Mouse (Mus musculus) embryo, embryonic 10.5 days (tissue): Measurements from ENCODE around the gene Clcn2.

Source experiments
- DNase-seq: peaks from one replicate; pipeline ENCODE4 v3.0.0-alpha.2; 2015; ENCODE audit warnings: low spot score

Gene Clcn2

DNA sequence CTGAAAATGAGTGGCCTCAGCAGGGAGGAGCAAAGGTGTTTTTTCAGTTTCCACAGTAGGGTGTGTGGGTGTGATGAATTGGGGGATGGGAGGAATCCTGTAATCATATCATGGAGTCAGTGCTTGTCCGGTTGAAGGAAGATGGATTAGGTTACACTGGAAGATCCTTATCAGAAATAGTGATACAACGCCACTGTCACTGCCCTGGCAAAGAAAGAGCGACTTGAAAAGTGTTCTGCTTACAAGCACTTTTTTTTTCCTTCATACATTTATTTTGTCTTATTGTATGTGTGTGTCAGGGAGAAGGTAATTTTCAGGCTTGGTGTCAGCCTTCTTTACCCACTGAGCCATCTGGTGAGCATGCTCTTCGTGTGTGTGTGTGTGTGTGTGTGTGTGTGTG, 5.2 kb upstream of the Clcn2 start:
- no peak for DNase-seq

DNA sequence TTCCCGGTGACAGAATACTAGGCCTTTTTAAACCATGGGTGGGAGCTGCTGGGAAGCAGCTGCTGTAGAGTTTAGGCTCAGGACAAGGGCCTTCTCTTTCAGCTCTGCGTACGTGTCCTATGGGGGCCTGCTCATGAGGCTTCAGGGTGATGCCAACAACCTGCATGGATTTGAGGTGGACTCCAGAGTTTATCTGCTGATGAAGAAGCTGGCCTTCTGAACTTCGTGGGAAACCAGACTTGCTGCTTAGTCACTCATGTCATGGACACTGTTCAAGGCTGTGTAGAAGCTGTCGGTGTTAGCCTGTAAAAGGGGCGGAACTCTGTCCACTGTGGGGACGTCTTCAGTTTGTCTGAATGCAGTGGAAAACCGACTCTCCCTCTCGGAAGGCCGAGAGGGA, 4.3 kb upstream of the Clcn2 start:
- DNase-seq = no peak

DNA sequence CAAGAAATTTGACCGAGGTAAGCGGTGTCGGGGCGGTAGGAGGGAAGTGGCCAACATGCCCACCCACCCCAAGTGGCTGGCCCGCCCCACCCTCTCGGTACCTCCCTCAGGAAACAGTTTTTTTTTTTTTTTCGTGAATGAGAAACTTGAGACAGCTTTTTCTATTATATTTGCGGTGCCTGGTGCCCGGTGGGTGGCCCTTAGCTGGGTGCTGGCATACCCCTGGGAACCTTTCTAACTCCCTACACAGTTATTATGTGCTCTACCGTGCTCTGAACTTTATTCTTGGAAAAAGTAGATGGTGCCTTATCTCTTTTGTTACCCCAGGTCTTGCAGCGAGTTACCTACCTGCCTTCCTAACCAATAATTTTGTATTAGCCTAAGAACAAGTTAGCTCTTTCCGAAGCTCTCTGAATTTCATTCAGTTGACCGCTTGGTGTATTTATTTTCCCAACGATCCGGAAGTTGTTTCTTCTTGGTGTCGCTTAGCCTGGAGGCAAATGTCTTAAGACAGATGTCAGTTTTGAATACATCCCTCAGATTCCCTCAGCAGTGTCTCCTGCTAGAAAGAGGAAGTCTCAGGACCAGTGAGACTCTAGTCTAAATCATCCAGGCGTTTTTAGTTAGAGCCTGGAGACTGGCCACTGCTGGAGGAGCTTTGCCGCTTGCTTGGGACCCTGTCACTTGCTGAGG, 578 bp upstream of the Clcn2 start:
- DNase-seq = peak; percentile 39

DNA sequence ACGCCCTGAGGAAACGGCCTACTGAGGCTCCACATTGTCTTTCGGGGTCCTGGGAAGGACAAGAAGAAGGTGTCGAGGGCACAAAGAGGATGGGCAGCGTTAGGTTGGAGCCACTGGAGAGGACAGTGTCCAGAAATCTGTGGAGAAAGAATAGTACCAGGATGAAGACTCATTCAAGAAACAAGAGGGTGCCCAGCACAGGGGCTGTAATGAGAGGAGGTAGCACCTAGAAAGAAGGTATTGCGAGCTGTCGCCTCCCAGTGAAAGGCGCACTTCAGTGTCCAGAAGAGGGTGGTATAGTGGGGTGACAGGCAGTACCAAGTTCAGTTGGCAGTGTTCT, 735 bp downstream of the Clcn2 start:
- DNase-seq = no peak

DNA sequence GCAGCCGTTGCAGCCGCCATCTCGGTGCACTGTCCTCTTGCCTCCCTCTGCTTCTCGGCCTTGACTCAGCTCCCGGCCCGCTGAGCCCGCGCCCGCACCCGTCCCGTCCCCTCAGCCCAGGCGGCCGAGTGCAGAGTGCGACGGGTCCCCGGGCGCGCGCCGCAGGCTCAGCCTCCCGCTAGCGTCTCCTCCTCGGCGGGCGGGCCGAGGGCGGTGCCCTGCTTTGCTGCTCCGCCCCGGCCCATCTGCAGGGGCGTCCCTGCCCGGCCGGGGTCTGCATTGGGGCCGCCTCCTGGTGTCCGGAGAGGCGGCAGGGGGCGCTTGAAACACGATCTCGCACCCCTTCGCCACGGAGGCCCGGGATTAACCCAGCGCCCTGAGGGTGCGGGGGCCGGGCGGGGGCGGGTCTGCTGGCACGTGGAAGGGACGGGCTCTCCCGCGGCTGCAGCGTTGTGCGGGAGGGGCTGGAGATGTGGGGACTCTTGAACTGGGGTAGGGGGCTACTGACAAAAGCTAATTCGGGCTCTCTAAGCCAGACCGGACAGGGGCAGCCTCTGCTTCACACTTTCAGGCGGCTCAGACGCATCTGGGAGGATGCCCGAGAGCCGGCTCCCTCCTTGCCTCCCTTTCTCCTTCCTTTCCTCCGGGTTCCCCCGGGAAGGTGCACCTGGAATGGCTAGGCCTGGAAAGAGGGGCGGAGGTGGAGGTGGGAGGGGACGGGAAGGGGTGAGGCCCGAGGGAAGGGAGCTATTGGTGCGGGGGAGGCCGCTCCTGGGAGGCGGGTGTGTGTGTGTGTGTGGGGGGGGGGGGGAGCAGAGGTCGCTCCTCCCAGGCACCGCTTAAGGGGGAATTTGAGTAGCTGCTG, 1.3 kb downstream of the Clcn2 start:
- DNase-seq = peak; percentile 91

DNA sequence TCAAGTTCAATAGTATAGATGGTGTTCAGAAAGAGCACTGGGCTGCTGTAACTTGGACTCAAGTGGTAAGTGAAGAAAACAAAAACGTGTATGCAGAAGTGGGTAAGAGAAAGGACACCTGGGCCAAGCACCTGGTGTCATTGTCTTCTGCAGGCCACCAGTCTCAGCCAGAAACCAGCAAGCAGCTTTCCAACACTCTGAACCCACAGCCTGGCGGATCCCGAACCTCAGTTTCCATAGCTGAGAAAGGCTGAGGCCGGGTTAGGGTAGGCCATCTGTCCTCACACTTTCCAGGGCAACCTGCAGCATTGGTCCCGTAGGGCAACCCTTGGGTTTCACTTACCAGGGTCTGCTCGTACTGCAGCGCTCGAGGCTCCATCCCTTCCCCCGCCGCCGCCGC, 2.0 kb downstream of the Clcn2 start:
- DNase-seq = no peak

DNA sequence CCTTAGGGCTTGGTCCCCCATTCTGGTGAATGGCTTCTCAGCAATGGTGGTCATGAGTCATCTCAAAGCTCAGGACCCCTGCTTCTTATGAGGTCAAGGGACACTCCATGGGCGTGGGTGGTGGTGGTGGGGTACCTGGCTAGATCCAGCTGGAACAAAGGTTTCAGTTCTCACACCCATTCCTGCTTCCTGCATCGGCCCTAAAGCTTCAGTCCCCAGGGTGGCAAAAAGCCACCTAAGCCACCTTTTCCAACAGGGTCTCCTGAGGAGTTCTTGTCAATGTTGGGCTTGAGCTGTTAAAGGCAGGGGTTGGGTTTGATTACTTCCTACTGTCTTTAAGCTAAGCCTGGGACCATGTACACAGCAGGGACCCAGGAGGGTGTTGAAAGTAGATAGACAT, 2.4 kb downstream of the Clcn2 start:
- no peak for DNase-seq

DNA sequence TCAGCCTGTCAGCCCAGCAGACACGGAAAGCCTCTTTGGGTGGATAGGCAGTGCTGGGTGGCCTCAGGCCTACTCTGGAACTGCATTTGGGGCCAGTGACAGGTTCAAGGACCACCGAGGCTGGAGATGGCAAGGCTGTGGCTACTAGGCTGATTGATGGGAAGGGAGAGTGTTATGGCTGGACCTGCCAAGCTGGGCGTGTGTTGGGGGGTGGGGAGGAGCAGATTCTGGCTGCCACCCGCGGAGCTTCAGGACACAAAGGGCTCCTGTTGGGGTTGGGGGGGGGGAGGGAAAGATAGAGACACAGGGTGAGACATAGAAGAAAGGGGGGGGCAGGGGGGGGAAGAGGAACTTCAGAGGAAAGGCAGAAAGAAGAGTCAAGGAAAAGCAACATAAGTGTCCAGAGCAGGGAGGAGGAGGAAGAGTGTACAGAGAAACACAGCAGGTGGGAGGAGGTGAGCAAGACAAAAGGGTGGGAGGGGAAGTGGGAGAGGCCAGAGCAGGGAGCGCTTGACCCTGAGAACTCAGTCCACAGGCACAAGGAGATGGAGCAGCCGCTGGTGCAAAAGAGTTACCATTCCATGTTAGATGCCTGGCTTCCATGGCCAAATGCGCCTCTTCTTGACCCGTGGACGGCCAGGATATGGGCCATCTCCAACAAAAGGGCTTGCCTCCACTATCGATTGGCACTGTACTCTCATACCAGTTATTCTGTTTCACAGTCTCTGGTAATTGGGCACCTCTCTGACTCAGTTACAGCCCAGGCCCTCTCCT, 3.1 kb downstream of the Clcn2 start:
- DNase-seq = no peak

DNA sequence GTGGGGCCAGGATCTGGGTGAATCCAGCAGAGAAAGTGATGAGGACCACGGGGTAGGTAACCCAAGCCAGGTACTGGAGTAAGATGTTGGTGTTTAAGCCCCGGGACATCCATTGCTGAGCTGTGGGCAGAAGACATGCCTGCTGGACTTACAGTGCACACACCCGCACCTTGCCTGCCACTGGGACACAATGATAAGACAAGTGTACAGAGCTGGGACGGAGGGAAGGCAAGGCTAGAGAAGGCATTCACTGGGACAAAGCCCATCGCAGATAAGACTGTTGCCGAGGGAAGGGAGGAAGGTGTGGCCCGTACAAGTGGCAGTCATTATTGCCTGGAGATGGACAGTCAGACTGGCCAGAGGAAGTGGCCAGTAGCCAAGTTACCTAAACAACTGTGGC, 4.7 kb downstream of the Clcn2 start:
- DNase-seq = no peak

DNA sequence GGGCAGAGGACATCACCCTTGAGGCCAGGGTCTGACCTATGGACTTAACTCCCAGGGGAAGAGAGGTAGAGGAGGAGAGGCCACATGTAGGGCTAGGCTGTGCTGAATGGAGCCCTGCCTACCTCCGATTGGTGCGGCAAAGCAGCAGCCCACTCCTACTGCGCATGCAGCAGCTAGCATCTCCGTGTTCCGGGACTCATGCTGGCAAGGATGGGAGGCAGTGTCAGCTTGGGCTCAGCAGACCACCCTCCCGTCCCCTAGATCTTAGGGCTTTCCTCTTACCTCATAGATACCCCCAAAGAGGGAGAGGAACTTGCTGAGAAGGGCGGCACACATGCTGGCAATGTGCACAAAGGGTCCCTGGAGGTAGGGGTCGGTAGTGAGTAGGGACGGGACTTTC, 5.4 kb downstream of the Clcn2 start:
- DNase-seq = no peak

DNA sequence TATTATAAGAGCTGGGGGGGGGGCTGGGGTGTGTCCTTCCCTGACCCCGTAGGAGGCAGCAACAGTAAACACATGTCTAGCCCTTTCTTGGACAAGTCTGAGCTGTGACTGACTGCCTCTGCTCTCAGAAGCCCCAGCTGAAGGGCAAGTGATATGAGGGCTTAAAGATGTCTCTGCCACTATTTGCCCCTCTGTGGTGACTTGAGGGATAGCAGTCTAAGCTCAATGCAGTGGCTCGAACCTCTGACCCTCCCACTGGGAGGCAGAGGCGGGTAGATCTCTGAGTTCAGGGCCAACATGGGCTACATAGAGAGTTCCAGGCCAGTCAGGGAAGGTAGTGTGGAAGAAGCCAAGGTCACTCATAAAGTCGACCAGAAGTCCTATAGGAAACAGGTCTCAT, 6.7 kb downstream of the Clcn2 start:
- DNase-seq = no peak

DNA sequence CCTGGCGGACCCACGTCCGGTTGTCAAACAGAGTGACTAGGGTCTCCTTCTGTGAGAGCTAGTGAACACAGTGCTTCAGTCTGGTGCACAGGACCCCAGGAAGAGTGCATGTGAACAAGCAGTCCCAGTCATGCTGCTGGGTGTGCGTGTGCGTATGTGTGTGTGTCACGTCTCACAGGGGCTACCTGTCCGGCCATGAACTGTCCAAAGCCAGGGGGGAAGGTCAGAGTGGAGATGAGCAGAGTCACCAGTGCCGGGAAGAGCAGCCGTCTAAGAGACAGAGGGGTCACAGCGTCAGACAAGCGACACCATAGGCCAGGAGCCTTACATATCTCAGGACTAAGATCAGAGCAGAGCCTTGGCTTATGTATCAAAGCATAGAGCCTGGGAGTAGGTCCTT, 7.2 kb downstream of the Clcn2 start:
- DNase-seq = no peak

DNA sequence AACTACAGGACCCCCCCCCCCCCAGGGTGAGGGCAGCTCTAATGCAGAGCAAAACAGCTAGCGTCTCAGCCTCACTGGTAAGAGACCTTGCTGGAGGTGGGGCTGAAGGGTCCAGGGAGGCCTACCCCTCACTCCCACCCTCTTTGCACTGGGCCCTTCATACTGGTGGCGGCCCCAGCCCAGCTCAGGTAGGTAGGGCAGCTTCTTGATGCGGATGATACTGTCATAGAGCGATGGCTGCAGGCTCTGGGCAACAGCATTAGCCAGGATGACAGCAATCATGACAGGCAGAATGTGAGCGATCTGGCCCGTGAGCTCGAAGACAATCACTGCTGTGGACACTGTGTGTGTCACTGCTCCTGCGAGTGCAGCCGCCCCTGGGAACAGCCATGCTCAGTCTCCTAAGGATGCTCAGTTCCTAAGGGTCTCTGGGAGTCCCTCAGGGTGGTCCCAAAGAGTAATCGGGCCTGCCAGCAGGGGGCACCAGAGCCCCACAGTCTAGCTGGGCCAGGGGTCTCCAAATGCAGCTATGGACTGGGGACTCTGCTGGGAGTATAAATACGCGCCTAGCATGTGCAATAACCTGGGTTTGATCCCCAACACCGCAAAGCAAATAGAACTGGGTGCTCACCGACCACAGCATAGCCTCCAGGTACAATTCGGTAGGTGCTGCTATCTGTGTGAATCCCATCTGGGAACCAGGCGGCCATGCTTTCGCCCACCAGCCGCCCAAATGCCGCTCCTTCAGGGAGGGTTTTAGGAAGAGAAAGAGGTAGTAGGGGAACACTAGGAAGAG, 8.4 kb downstream of the Clcn2 start:
- DNase-seq = peak; percentile 81

DNA sequence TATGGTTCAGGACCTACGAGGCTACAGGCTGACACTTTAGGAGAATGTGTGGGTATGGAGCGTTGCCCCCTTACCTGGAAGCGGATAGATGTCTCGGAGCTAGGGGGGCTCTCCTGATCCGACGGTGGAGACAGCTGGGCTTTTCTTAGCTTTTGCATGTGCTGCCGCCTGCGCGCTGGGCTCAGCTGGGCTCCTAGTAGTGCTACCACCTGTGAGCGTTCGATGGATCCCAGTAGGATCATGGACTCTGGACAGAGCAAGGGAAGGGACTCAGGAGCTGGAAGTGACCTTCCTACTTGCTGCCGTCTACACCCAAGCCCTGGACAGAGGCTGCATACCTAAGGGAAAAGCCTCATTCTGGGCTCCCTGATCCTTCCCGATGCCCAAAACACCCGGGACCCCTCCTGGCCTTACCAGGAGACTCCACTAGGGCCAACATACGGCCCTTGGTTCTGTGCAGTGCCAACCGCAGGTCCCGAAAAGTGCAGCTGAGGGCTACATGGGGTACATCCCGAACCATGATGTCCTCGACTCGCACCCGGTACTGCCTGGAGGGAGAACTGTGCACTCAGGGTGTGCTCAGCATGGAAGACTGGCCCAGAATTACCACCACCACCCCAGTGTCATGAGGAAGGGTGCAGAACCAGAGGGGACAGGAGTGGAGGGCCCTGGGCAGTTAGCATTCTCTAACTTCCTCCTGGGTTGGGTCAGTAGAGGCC, 9.2 kb downstream of the Clcn2 start:
- no peak for DNase-seq

DNA sequence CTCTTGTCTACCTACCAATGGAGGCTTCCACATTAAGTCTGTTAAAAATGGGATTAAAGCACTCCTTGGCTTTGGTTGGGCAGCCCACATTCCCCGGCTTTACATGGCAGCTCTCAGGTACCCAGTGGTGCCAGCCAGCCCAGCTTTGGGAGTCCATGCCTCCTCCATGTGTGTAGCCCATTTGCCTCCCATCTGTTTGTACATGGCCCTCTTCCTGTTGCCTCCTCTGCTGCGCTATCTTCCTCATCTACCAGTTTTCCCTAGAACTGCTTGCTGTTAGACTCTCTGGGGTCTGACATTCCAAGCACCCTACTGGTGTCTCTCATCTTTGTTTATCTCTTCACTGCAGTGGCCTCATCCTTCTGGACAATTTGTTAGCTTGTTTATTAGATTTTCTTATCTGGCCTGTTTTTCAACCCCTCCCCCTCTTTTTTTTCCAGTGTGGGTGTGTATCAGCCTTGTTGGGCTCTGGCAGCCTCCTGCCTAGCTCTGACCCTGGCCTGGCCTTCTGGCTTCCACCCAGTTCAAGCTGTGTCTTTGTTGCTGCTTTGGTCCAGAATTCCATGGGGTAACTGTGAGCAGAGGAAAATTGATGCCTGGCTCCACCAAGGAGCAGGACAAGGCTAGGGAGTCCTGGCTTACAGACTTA, 11.0 kb downstream of the Clcn2 start:
- no peak for DNase-seq

DNA sequence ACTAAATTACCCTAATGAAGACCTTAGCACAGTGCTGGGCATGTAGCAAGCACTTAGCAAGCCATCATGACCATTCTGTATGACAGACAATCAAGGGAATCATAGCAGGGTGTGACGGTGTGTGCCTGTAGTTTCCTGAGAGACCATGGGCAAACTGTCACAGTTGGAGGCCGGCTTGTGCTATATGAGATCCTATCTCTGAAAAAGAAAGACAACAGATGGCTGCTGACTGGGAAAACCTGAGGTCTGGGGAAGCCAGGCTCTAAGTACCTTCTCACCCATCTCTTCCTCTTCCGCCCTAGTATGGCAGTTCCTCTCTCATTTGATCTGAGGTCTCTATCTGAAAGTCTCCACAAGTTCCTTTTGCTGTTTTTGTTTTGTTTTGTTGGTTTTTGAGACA, 11.8 kb downstream of the Clcn2 start:
- no peak for DNase-seq

DNA sequence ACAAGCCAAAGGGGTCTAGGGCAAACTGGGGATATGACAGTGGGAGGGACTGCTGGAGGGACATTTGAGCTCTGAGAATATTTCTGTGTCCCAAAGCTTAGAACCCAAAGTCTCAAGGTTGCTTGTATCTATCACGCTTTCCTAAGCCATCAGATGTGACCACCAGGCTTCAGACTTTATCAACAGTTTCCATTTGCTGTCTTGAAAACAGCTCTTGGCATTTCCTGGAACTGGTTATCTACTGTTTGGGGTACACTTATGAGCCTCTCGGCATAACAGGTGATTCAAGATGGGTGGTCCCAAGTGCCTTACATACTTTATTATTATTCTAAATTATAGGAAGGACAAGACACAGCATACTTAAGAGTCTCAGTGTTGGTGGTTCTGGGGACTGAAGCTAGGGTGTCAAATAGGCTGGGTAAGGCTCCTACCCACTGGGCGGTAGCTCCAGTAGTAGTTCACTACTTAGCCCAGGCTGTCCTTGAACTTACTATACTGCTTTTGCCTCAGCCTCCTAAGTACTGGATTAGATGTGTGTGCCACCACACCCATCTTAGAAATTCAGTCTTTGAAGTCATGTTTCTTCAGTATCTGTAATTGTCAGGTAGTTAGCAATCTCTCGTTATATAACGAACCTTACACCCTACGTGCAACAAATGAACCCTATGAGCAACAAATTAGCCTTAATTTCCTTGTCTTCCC, 13.7 kb downstream of the Clcn2 start:
- no peak for DNase-seq

DNA sequence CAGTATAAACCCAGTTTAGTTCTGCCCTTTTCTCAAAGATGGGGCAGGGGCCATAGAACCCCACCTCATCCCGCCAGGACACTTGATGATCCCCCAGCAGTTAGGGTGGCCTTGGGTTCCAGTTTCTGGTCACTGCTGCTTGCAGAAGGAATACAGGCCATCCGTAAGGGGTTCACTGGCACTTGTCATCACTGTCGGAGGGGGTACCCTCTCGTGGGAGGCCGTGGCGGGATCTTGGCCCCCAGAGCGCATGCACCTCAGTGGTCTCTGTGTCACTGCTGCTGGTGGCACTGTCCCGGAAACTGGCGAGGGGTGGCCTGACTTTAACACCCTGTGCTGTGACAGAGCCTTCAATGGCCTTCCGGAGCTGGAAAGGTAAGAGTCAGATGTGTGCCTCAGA, 14.5 kb downstream of the Clcn2 start:
- no peak for DNase-seq

DNA sequence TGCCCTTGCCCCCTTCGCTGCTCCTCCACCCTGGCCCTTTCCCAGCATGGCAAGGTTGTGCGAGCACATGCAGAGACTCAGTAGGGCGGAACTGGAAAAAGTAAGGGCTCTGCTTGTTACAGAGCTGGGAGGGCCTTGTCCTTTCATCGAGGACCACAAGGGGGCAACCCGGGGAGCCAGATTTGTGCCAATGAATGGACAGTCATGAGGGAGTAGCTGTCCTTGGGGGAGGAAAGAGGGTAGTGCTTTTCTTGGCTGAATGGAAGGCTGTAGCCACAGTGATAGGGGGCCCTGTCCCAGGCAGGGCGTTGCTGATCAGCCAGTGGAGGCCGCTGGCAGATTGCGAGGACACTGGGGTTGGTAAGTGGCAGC, 15.0 kb downstream of the Clcn2 start:
- peak; percentile 88 for DNase-seq

DNA sequence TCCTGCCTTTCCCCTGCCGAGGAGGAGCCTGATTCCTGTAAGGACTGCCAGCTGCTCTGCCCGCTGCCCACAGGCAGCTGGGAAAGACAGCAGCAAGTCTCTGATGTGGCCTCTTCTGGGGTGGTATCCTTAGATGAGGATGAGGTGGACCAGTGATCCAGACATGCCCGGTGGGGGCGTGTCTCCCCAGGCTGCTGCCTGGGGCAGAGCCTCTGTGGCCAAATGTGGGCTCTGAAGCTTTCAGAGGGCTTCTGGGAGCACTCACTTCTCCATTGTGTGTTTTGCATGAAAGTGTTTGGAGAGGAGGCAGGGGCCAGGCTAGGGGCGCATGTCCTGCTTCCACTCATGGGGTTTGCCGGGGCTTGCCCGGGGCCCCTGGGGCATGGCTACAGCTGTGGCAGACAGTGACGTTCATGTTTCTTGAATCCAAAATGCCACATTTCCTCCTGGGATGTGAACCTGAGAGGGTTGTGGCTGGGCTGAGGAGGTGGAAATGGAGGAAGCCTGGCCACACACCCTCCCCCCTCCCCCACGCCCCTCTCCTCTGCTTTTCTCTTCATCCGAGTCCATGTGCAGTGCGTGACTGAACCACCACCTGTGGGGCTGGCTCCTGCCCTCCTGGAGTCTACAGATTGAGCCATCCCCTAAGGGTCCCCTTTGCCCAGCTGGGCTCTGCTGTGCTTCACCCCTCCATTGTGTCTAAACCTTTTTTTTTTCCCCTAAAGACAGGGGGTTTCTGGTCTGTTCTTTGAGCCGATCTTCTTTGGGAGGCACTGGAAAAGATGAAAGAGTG, 15.6 kb downstream of the Clcn2 start:
- DNase-seq = peak; percentile 29
